Mouse (Mus musculus) heart, adult 18-20 months (tissue): ENCODE results near the gene Bola1. TPM values are rescaled to one million over a fixed set of nuclear protein-coding genes. Genes with fewer than 3 reads are reported as not detected.
A peak's percentile ranks its signal among the peaks of the same experiment; 100 is the strongest.

Experiments used
- DNase-seq, 2 experiments: peaks; one replicate each; pipeline ENCODE4 v3.0.0; 2021 to 2022; ENCODE audit warnings: mixed read lengths in 1 of 2
- microRNA-seq, 2 experiments: library from miRNA; unstranded; fragments of <30 nt; microRNA quantifications; one replicate each; pipeline ENCODE4 v1.2.0; 2022
- total RNA-seq, 2 experiments: library from RNA; stranded (reverse); gene quantifications; 2 replicates each; pipeline ENCODE4 v1.2.3; 2021

Gene Bola1
- total RNA-seq, 2 experiments from 2014 or later: 28.1 to 34.4 TPM

DNA sequence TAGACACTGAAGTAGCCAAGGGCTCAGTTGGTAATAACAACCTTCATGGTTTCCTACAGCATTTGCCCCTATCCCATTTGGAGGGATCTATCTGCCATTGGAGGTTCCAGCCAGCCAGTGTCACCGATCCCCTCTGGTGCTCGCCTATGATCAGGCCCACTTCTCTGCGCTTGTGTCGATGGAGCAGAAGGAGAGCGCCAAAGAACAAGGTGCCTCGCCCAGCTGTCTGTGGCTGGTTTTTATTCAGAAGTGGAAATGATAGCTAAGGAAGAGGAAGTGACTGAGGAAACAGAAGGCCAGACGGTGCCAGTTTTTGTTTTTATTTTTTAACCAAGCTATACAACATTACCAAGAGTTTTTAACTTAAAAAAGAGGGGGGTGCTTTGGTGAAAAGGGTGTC, 67.7 kb downstream of the Bola1 start:
- DNase-seq: no peak

DNA sequence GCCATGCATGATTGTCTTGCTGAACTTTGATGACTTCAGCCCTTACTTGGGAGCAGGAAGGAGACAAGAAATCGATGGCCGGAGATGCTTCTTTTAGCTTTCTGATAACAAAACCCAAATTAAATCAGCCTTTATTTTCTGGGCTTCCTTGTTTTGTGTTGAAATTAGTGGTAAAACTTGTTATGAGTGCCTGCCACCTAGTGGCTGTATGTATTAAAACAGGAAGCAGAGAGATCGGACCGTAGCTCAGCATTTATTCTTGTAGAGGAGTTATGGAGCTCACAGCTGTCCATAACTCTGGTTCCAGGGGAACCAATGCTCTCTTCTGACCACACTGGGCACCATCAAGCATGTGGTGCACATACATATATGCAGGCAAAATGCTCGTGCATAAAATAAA, 71.6 kb downstream of the Bola1 start:
- DNase-seq: peak; percentile 75 to 77

Small RNAs within 50 kb of the gene (microRNA-seq; reads per million reads assigned to microRNA genes)
- gene Gm44492 (0 reads per million in 2 experiments), gene Gm47311 (0 reads per million in 2 experiments), gene Gm47313 (0 reads per million in 2 experiments)

Other genes starting within 250 kb of the Bola1 start
- gene Plekho1, start 223.7 kb downstream of the Bola1 start, total RNA-seq: 10 to 100 TPM; 64.7 to 68.2 TPM
- 10 to 100 TPM; 22.5 to 27.1 TPM for gene Vps45, start 161.2 kb downstream of the Bola1 start, total RNA-seq
- 10 to 100 TPM; 50.3 to 57.4 TPM for gene Otud7b, start 115.2 kb downstream of the Bola1 start, total RNA-seq
- 1 to 10 TPM; 1.7 to 3.4 TPM for gene Mtmr11, start 57.7 kb downstream of the Bola1 start, total RNA-seq
- gene Sf3b4, start 47.4 kb downstream of the Bola1 start, total RNA-seq: 10 to 100 TPM; 15.4 to 18.7 TPM
- gene Sv2a, start 38.6 kb downstream of the Bola1 start, total RNA-seq: 1 to 10 TPM; 1.8 to 2.1 TPM
- gene Hist2h2ab, start 156 bp upstream of the Bola1 start, total RNA-seq: 1 to 10 TPM; 1.8 to 1.9 TPM
- gene Hist2h2ac, start 1.2 kb upstream of the Bola1 start, total RNA-seq: 10 to 100 TPM; 18.4 to 22.1 TPM
- gene Hist2h2be, start 1.4 kb upstream of the Bola1 start, total RNA-seq: 1 to 10 TPM; 7.9 to 8.4 TPM
- gene Hist2h3c2, start 19.4 kb upstream of the Bola1 start, total RNA-seq: 1 to 10 TPM; 4.0 to 9.0 TPM
- 100 to 1,000 TPM; 189 to 197 TPM for gene Hist2h2aa2, start 20.6 kb upstream of the Bola1 start, total RNA-seq
- gene Hist2h2aa1, start 25.8 kb upstream of the Bola1 start, total RNA-seq: 10 to 100 TPM in 1 of 2 experiments, 1 to 10 TPM in 1; 9.3 to 14.7 TPM
- not detected for gene Hist2h3c1, start 27.0 kb upstream of the Bola1 start, total RNA-seq
- gene Hist2h4, start 43.6 kb upstream of the Bola1 start, total RNA-seq: 10 to 100 TPM; 12.0 to 13.7 TPM
- gene Hist2h3b, start 48.9 kb upstream of the Bola1 start, total RNA-seq: 10 to 100 TPM; 16.8 to 21.7 TPM
- gene Hist2h2bb, start 50.0 kb upstream of the Bola1 start, total RNA-seq: 10 to 100 TPM; 30.7 to 37.2 TPM
- 1 to 10 TPM in 1 of 2 experiments, under 1 TPM in 1; 0.39 to 1.1 TPM for gene Fcgr1, start 74.3 kb upstream of the Bola1 start, total RNA-seq
- gene BC107364, start 232.6 kb upstream of the Bola1 start, total RNA-seq: not detected